12 mouse cellular contexts compared by ENCODE assay signal in the genomic region with DNA sequence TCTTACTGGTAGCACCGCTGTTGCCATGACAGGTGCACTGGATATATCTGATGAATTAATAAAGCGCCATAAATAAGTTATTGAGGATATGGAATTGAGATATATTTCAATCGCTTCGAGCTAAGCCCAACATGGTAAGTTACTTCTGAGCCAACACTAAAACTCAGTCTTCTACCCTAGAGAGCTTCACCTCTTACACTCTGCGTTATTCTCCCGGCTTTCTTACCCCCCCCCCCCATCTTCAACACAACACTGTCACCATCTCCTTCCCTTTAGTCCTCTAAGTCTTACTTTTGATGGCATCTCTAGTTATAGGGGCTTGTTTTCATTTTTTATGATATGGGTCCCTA. TPM values are rescaled to one million over a fixed set of nuclear protein-coding genes. Genes with fewer than 3 reads are reported as not detected.
"Had no signal": no experiment of that assay in that cellular context is flagged by ENCODE, and none has a peak within 500 bp of the region (broad histone marks: within the 10 kb centered on the region; RNA-seq: fewer than 3 reads in every experiment).

No protein-coding gene starts in this region.

- H3K4me3 ChIP-seq: liver, embryonic 13.5 days; liver, embryonic 15.5 days; lung, embryonic 15.5 days; megakaryocyte, embryonic 14.5 days; neural tube, embryonic 12.5 days; stomach, embryonic 15.5 days had no signal

- H3K4me2 ChIP-seq: liver, embryonic 13.5 days; liver, embryonic 15.5 days; lung, embryonic 15.5 days; neural tube, embryonic 12.5 days; stomach, embryonic 15.5 days had no signal

- H3K27me3 ChIP-seq: liver, embryonic 13.5 days; liver, embryonic 15.5 days; lung, embryonic 15.5 days; megakaryocyte, embryonic 14.5 days; neural tube, embryonic 12.5 days; stomach, embryonic 15.5 days had no signal

- H3K9me3 ChIP-seq: liver, embryonic 13.5 days; liver, embryonic 15.5 days; lung, embryonic 15.5 days; megakaryocyte, embryonic 14.5 days; neural tube, embryonic 12.5 days; stomach, embryonic 15.5 days had no signal

- H3K4me1 ChIP-seq: liver, embryonic 13.5 days; liver, embryonic 15.5 days; lung, embryonic 15.5 days; megakaryocyte, embryonic 14.5 days; neural tube, embryonic 12.5 days; stomach, embryonic 15.5 days had no signal

- H3K36me3 ChIP-seq: liver, embryonic 13.5 days; liver, embryonic 15.5 days; lung, embryonic 15.5 days; neural tube, embryonic 12.5 days; stomach, embryonic 15.5 days had no signal

- H3K27ac ChIP-seq: liver, embryonic 13.5 days; liver, embryonic 15.5 days; lung, embryonic 15.5 days; macrophage; neural tube, embryonic 12.5 days; stomach, embryonic 15.5 days; stomach, postnatal 0 days had no signal

- ATAC-seq: liver, postnatal 0 days; lung, postnatal 0 days; midbrain, embryonic 16.5 days had no signal

- H3K9ac ChIP-seq: liver, embryonic 13.5 days; liver, embryonic 15.5 days; liver, postnatal 0 days; lung, embryonic 15.5 days; neural tube, embryonic 12.5 days; stomach, embryonic 15.5 days had no signal

RNA-seq across cellular contexts. Expression of gene Erbb4, which starts 31.6 kb away (rescaled TPM):
- polyA plus RNA-seq: liver, embryonic 13.5 days; macrophage; spleen, adult 2 months; stomach, postnatal 0 days had no signal
